Mouse (Mus musculus) cerebellum, adult (tissue): ENCODE data around the gene Olfr330.
"Not testable (repeated sequence)": the region's sequence is repeated elsewhere in the genome, so short reads cannot be mapped to it uniquely, and the experiment has no call there.

ENCODE experiments used
- ATAC-seq: cut with Nextera tagmentation; 2 replicates; pipeline ENCODE4 v1.9.2; 2017; ENCODE audit warnings: mild to moderate bottlenecking, moderate library complexity, mixed read lengths; ENCODE audit not compliant: insufficient number of reproducible peaks, low FRiP score, low TSS enrichment

Gene Olfr330

GRCm38 (mm10) chr11:58534736-58535135, at the start of gene Olfr330:
Olfr330 (minus strand) TSS chr11:58534836.
- ATAC-seq: not testable (repeated sequence)

- no peak for ATAC-seq
These were observed 44.0 kb upstream of the Olfr330 start for GRCm38 (mm10) chr11:58578636-58579035.

DNA sequence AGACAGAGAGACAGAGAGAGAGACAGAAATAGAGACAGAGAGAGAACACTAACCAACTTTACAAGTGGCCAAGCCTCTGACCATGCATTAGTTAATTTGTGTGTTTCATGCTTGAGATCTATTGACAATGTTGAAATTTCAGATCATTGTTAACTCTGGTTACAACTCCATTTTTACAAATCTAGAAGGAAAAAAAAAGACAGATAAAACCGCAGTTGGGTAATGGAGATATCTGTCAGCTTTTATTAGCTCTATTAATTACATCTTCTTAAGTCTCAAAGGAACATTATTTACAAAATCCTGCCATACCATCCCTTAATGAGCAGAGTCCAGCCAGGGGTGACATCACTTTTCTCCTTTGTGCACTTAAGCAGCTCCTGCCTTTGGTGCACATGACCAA, 42.8 kb upstream of the Olfr330 start, which contains the start of gene Olfr325:
Gene Olfr325, plus strand, starts transcription at position 301 of the 400 bp plus-strand sequence.
- ATAC-seq: no peak

DNA sequence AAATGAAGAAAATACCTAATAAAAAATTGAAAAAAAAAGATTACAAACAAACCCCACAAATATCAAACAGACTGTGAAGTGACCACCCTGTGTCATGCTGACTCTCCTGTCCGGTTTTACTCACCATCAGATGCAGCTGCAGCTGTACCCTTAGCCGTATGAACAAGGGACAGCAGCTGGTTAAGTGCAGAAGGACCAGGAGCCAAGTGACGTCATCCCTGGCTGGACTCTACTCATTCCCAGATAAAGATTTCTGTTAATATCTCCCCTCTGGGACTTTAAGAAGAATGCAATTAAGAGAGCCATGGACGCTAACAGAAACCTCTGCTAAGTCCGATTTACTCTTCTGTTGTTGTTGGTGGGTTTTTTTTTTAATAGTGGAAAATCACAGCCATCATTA, 35.8 kb upstream of the Olfr330 start, which contains the start of gene Olfr224:
Gene Olfr224, minus strand, starts transcription at position 149 of the 400 bp plus-strand sequence.
- no peak for ATAC-seq

GRCm38 (mm10) chr11:58555536-58555935, 20.9 kb upstream of the Olfr330 start, which contains the start of gene Olfr328:
Olfr328 (minus strand) TSS chr11:58555636.
- no peak for ATAC-seq

DNA sequence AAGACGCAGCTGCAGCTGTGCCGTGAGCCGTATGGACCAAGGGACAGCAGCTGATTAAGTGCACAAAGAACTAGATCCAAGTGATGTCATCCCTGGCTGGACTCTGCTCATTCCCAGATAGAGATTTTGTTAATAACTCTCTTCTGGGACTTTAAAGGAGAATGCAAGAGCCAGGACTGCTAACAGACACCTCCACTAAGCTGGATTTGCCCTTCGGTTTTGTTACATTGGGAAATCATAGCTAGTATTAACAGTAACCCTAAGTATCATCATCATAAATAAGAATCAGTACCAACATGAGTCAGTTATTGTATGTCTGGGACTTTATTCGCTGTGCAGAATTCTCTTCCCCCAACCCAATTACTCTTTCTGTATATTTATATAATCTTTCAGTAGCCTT, 11.7 kb upstream of the Olfr330 start, which contains the start of gene Olfr329-ps:
Gene Olfr329-ps, minus strand, starts transcription at position 101 of the 400 bp plus-strand sequence.
- no peak for ATAC-seq

- not testable (repeated sequence) for ATAC-seq
These were observed 14.9 kb downstream of the Olfr330 start for GRCm38 (mm10) chr11:58519756-58520155.

DNA sequence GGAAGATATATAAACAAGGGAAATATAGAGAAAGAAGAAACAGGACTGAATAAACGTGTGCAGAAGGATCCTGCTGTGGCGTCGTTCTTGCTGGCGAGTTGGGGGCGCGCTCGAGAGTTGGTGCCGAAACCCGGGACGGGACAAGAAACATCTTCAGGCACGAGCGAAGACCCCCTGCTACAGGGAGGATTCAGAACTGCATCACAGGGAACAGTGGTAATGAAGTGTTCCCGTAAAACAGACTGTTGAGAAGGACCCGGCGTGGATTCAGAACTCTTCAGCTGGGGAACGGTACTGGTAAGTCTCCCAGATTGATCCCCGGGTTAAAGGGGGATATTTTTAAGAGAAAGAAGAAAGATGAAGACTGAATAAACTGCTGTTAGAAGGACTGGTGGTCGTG, 15.7 kb downstream of the Olfr330 start:
- ATAC-seq: not testable (repeated sequence)

GRCm38 (mm10) chr11:58509058-58509457, 25.6 kb downstream of the Olfr330 start:
- ATAC-seq: not testable (repeated sequence)

DNA sequence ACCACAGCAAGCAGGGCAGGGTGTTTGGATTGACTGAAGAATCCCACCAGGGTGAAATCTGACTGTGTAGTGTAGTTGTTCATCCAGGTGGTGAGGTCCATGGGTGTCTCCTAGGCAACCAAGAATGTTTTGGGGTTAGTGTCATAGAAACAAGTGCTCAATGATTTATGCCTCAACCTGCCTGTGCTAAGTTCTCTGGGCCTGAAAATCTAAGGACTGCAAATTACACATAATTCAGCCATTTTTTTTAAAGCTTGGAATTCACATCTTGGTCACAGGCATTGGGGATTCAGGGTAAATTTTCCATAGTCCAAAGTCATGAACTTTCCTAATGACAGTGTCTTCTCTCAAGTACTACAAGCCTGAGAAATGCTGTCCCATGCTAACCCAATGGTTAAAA, 32.2 kb downstream of the Olfr330 start, which contains the start of gene Olfr331:
Gene Olfr331, minus strand, starts transcription at position 101 of the 400 bp plus-strand sequence.
- ATAC-seq: not testable (repeated sequence)

- ATAC-seq: no peak
These were observed 35.3 kb downstream of the Olfr330 start for GRCm38 (mm10) chr11:58499290-58499689.

DNA sequence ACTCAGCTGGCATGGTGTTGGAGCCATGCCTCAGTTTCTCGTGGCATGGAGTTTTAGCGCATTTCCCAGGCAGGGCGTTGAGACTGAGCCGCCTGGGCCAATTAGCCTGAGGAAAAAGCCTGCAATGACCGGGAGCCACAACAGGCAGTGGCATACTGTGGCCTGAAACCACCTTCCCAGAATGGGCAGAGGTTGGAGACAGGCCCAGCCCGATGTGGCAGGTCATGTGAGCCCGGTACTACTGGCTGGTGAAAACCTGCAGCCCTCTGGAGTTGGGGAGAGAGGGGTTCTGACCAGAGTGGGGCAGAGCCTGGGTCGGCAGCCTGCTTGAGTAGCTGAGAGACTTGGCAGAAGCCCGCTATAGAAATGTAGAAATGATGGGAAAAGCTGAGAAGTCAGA, 35.9 kb downstream of the Olfr330 start:
- no peak for ATAC-seq

- ATAC-seq: no peak
These were observed 42.2 kb downstream of the Olfr330 start, which contains the start of gene Olfr332 for GRCm38 (mm10) chr11:58492455-58492854. Olfr332 (minus strand) TSS chr11:58492555.
